Mouse (Mus musculus) forebrain, embryonic 11.5 days (tissue): ENCODE measurements around the gene Gm4756. TPM values are rescaled to one million over a fixed set of nuclear protein-coding genes. Genes with fewer than 3 reads are reported as not detected.

ENCODE experiments used
- polyA plus RNA-seq: library from polyadenylated mRNA; unstranded; fragments of >200 nt; fragmentation: Nextera tagmentation; extraction: Ambion mirVana; gene quantifications from 2 replicates; pipeline ENCODE4 v1.2.1, GENCODE M21; 2014

Gene Gm4756
- polyA plus RNA-seq, 1 experiment from 2014 or later = not detected

Other genes with a start within 250 kb of the Gm4756 start
- gene Rtn1, start 240.6 kb downstream of the Gm4756 start, polyA plus RNA-seq = 235 and 273 TPM in 2 replicates
- gene Lrrc9, start 207.8 kb downstream of the Gm4756 start, polyA plus RNA-seq = 2.6 and 2.8 TPM in 2 replicates
- 15.8 and 18.0 TPM in 2 replicates for gene Pcnx4, start 113.3 kb downstream of the Gm4756 start, polyA plus RNA-seq
- 4.8 and 5.6 TPM in 2 replicates for gene Dhrs7, start 15.2 kb upstream of the Gm4756 start, polyA plus RNA-seq
- 59.5 and 78.3 TPM in 2 replicates for gene Ppm1a, start 107.8 kb upstream of the Gm4756 start, polyA plus RNA-seq